Mouse (Mus musculus) stomach, embryonic 14.5 days (tissue): Measurements from ENCODE around the gene Cenpb. TPM values are rescaled to one million over a fixed set of nuclear protein-coding genes. Genes with fewer than 3 reads are reported as not detected.

ENCODE experiments used
- ATAC-seq: fragments of 200-750 bp; cut with Nextera tagmentation; 2 replicates; pipeline ENCODE4 v1.8.0; 2017; ENCODE audit warnings: low read depth, moderate TSS enrichment; ENCODE audit not compliant: insufficient number of reproducible peaks, insufficient read depth, low FRiP score
- H3K27ac ChIP-seq: fragments of 300-500 bp; sonication (generic); 2 replicates; pipeline ENCODE4 v1.5.1; 2014; ENCODE audit warnings: mild to moderate bottlenecking, low read length, moderate library complexity, mixed read lengths
- H3K27me3 ChIP-seq: fragments of 300-500 bp; sonication (generic); 2 replicates; pipeline ENCODE4 v1.6.1; 2014; ENCODE audit warnings: low read length, control low read depth, mixed read lengths; ENCODE audit not compliant: control insufficient read depth, insufficient read depth
- H3K36me3 ChIP-seq: fragments of 300-500 bp; sonication (generic); 2 replicates; pipeline ENCODE4 v1.6.1; 2014; ENCODE audit warnings: mild to moderate bottlenecking, control low read depth, low read length, moderate library complexity, mixed read lengths; ENCODE audit not compliant: control insufficient read depth, insufficient read depth
- H3K4me1 ChIP-seq: fragments of 300-500 bp; sonication (generic); 2 replicates; pipeline ENCODE4 v1.6.1; 2014; ENCODE audit warnings: low read length, control low read depth, mixed read lengths; ENCODE audit not compliant: control insufficient read depth, insufficient read depth
- H3K4me2 ChIP-seq: fragments of 300-500 bp; sonication (generic); replicated peaks from 2 replicates; pipeline ENCODE4 v1.6.1; 2014; ENCODE audit warnings: low read depth, low read length, control low read depth
- H3K4me3 ChIP-seq: fragments of 300-500 bp; sonication (generic); 2 replicates; pipeline ENCODE4 v1.5.1; 2014; ENCODE audit warnings: low read depth, low read length, control low read depth
- H3K9ac ChIP-seq: fragments of 300-500 bp; sonication (generic); replicated peaks from 2 replicates; pipeline ENCODE4 v1.6.1; 2014; ENCODE audit warnings: low read depth, mild to moderate bottlenecking, control low read depth, low read length, moderate library complexity, mixed read lengths
- H3K9me3 ChIP-seq: fragments of 300-500 bp; sonication (generic); 2 replicates; pipeline ENCODE4 v1.6.1; 2016; ENCODE audit warnings: low read depth, low read length, control low read depth; ENCODE audit not compliant: control insufficient read depth
- WGBS: fragments of 180-500 bp; shearing (Covaris S2); extraction: QIAGEN DNeasy Blood & Tissue Kit; methylation state at CpG from one replicate; pipeline ENCODE4 v1.1.7; 2014; 5-methylcytosine and 5-hydroxymethylcytosine counted together
- polyA plus RNA-seq: library from polyadenylated mRNA; unstranded; fragments of >200 nt; fragmentation: Nextera tagmentation; extraction: Ambion mirVana; gene quantifications from 2 replicates; pipeline ENCODE4 v1.2.1, GENCODE M21; 2014

The Cenpb gene
- polyA plus RNA-seq, 1 experiment from 2014 or later: 9.9 TPM

DNA sequence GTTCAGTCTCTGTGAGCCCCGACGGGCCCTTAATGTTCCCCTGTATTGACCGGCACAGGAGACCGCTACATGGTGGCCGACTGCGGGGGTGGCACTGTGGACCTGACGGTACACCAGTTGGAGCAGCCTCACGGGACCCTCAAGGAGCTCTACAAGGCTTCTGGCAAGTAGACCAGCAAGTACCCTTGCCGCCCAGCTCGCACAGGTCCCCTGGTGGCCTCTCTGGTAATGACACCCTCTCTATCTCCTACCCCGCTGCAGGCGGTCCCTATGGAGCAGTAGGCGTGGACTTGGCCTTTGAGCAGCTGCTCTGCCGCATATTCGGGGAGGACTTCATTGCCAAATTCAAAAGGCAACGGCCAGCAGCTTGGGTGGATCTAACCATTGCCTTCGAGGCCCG is 37.3 kb downstream of the Cenpb start:
- Histone ChIP-seq H3K4me2 (0 out of 2 replicates have a peak overlapping the region, but pooled peaks have one; percentile 12), H3K9ac (no peak overlapping the region), H3K36me3 (peaks cover 49% of the 10 kb centered on the region), H3K9me3 (no peaks in the 10 kb centered on the region), H3K27ac (no peak overlapping the region), H3K4me3 (no peak overlapping the region), H3K27me3 (no peaks in the 10 kb centered on the region), H3K4me1 (no peaks in the 10 kb centered on the region)
- WGBS: 30% methylated on average over 18 of the region's 18 CpGs
- 0 out of 2 replicates have a peak, but pooled peaks have one; percentile 20 for ATAC-seq

GRCm38 (mm10) chr2:131141336-131141986 is 38.4 kb downstream of the Cenpb start:
- Histone ChIP-seq H3K4me2 (no peak overlapping the region), H3K4me3 (no peak overlapping the region), H3K27ac (no peak overlapping the region), H3K36me3 (peaks cover 49% of the 10 kb centered on the region), H3K4me1 (no peaks in the 10 kb centered on the region), H3K27me3 (no peaks in the 10 kb centered on the region), H3K9ac (no peak overlapping the region), H3K9me3 (no peaks in the 10 kb centered on the region)
- 83% methylated on average over 8 of the region's 8 CpGs for WGBS
- ATAC-seq: no peak

DNA sequence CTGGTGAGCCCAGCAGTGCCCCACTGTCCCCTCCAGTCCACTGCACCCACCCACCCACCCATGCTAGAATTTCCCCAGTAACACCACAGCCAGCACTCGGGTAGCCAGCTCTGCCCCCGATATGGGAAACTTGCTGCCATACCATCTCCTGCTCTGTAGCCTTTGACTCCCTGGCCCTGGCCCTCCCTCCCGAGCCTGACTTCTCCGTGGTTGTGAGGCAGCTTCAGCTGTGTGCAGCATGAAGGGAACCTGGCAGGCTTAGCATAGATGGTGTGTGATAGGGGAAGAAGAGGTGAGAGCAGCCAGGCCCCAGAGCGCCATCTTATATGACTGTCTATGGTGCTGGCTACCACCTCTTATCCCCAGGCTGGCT is 39.3 kb downstream of the Cenpb start:
- Histone ChIP-seq H3K4me3 (no peak overlapping the region), H3K36me3 (peaks cover 48% of the 10 kb centered on the region), H3K4me2 (no peak overlapping the region), H3K4me1 (no peaks in the 10 kb centered on the region), H3K27ac (0 out of 2 replicates have a peak overlapping the region, but pooled peaks have one; percentile 61), H3K9me3 (no peaks in the 10 kb centered on the region), H3K9ac (no peak overlapping the region), H3K27me3 (no peaks in the 10 kb centered on the region)
- WGBS: 63% methylated on average over 5 of the region's 5 CpGs
- ATAC-seq: no peak

- Histone ChIP-seq H3K4me3 (no peak overlapping the region), H3K9ac (no peak overlapping the region), H3K36me3 (peaks cover 53% of the 10 kb centered on the region), H3K27me3 (no peaks in the 10 kb centered on the region), H3K9me3 (no peaks in the 10 kb centered on the region), H3K27ac (peak overlapping the region; percentile 23; the same call in 1 of the 2 replicates), H3K4me1 (no peaks in the 10 kb centered on the region), H3K4me2 (no peak overlapping the region)
- 35% methylated on average over 5 of the region's 5 CpGs for WGBS
- no peak for ATAC-seq
Observed at GRCm38 (mm10) chr2:131139886-131140532, 39.9 kb downstream of the Cenpb start.

GRCm38 (mm10) chr2:131139287-131139686 is 40.6 kb downstream of the Cenpb start:
- no peak overlapping the region for H3K4me2 ChIP-seq
- ATAC-seq: no peak
- no peaks in the 10 kb centered on the region for H3K4me1 ChIP-seq
- H3K9me3 ChIP-seq: no peaks in the 10 kb centered on the region
- H3K4me3 ChIP-seq: no peak overlapping the region
- no peaks in the 10 kb centered on the region for H3K27me3 ChIP-seq
- no peak overlapping the region for H3K9ac ChIP-seq
- 83% methylated on average over 5 of the region's 5 CpGs for WGBS
- H3K27ac ChIP-seq: no peak overlapping the region
- H3K36me3 ChIP-seq: peaks cover 53% of the 10 kb centered on the region

- H3K27ac ChIP-seq: no peak overlapping the region
- 88% methylated on average over 7 of the region's 7 CpGs for WGBS
- peaks cover 53% of the 10 kb centered on the region for H3K36me3 ChIP-seq
- H3K9ac ChIP-seq: no peak overlapping the region
- no peak overlapping the region for H3K4me2 ChIP-seq
- H3K27me3 ChIP-seq: no peaks in the 10 kb centered on the region
- no peaks in the 10 kb centered on the region for H3K9me3 ChIP-seq
- no peak overlapping the region for H3K4me3 ChIP-seq
- H3K4me1 ChIP-seq: no peaks in the 10 kb centered on the region
- ATAC-seq: no peak
Observed at GRCm38 (mm10) chr2:131138760-131139159, 41.1 kb downstream of the Cenpb start.

DNA sequence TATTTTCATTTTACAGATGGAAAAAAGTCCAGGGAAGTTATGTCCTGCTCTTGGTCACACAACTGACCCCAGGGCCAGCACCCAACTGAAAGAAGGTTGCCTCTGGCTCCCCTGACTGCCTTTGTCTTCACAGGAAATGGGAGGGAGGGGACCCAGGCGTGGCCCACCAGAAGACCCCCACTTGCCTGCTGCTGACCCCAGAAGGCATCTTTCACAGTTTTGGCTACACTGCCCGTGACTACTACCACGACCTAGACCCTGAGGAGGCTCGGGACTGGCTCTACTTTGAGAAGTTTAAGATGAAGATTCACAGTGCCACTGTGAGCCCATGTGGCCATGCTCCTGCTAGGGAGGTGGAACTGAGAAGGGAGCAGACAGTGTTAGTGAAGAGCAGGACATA is 41.6 kb downstream of the Cenpb start:
- Histone ChIP-seq H3K36me3 (peaks cover 50% of the 10 kb centered on the region), H3K27ac (no peak overlapping the region)
- WGBS: 73% methylated on average over 4 of the region's 4 CpGs

GRCm38 (mm10) chr2:131135521-131136139 is 44.2 kb downstream of the Cenpb start:
- Histone ChIP-seq H3K36me3 (peaks cover 46% of the 10 kb centered on the region), H3K27me3 (no peaks in the 10 kb centered on the region), H3K9me3 (no peaks in the 10 kb centered on the region), H3K4me3 (no peak overlapping the region), H3K4me1 (no peaks in the 10 kb centered on the region), H3K27ac (no peak overlapping the region), H3K9ac (no peak overlapping the region), H3K4me2 (no peak overlapping the region)
- ATAC-seq: peak; percentile 81; the same call in 1 of the 2 replicates
- 56% methylated on average over 11 of the region's 11 CpGs for WGBS

More for the DNA sequence above, 41.6 kb downstream of the Cenpb start:
- no peak overlapping the region for H3K4me3 ChIP-seq
- no peak overlapping the region for H3K4me2 ChIP-seq
- no peaks in the 10 kb centered on the region for H3K9me3 ChIP-seq
- ATAC-seq: no peak
- H3K9ac ChIP-seq: no peak overlapping the region
- H3K4me1 ChIP-seq: no peaks in the 10 kb centered on the region
- H3K27me3 ChIP-seq: no peaks in the 10 kb centered on the region
